In the genomic region with DNA sequence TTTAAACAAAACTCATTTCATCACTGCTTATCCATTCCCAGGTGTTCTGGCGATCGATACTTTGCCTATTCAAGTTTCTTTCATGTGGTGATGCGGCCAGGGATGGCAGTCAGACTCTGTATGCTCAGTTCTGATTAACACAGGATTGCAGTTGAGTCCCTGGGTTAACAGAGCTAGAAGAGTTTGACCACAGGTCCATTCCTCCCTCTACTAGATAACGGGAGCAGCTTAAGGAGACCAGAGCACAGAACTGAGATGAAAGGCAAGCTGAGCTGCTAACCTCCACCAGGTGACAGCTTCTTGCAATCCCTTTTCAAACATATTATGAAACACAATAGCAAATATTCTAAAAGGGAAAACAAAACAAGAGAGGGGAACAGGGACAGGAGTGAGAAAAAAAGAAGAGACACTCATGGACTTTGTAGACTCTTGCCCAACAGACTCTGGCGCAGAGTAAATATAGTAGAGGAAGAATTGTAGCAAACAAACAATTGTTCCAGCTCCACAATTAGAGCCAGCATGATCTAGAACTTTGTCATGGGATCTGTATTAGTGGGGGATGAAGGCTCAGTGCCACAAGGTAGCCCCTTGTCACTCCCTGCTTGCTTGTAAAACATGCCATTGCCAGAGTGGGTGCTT, we compare ENCODE assay signal across 24 mouse cellular contexts.
A peak's percentile ranks its signal among the peaks of the same experiment; 100 is the strongest.
DNase-seq lines count a peak whose midpoint lies in the region; ATAC-seq and TF ChIP-seq lines count a peak whose summit lies in the region.
"Had no signal": no experiment of that assay in that cellular context is flagged by ENCODE, and none has a peak within 500 bp of the region (broad histone marks: within the 10 kb centered on the region; RNA-seq: fewer than 3 reads in every experiment).

No protein-coding gene starts in this region.

- 0 out of 2 replicates have a peak overlapping the region, but pooled peaks have one; percentile 18 for H3K9ac ChIP-seq in forebrain, embryonic 13.5 days
- H3K9ac ChIP-seq in forebrain, embryonic 12.5 days: no peak overlapping the region
- no peak overlapping the region for H3K9ac ChIP-seq in limb, embryonic 11.5 days (ENCODE audit: low read length)
- H3K9ac ChIP-seq in forebrain, postnatal 0 days: peak overlapping the region; percentile 2; the same call in 1 of the 2 replicates
- no peak overlapping the region for H3K9ac ChIP-seq in liver, embryonic 16.5 days (ENCODE audit: low read depth, low read length)
- H3K9ac ChIP-seq: kidney, embryonic 15.5 days; midbrain, embryonic 13.5 days; stomach, embryonic 15.5 days had no signal

- H3K9me3 ChIP-seq in forebrain, embryonic 13.5 days (replicated peaks): no peaks in the 10 kb centered on the region
- no peaks in the 10 kb centered on the region for H3K9me3 ChIP-seq in forebrain, embryonic 12.5 days
- no peaks in the 10 kb centered on the region for H3K9me3 ChIP-seq in limb, embryonic 11.5 days (ENCODE audit: control insufficient read depth, low read length)
- H3K9me3 ChIP-seq in limb, embryonic 10.5 days (replicated peaks): no peaks in the 10 kb centered on the region
- no peaks in the 10 kb centered on the region for H3K9me3 ChIP-seq in forebrain, postnatal 0 days (ENCODE audit: low read length)
- H3K9me3 ChIP-seq in liver, embryonic 16.5 days (replicated peaks; ENCODE audit: control insufficient read depth, low read length): no peaks in the 10 kb centered on the region
- H3K9me3 ChIP-seq: kidney, embryonic 15.5 days; midbrain, embryonic 13.5 days; stomach, embryonic 15.5 days had no signal

- TF ChIP-seq CTCF in forebrain, postnatal 0 days (IDR thresholded peaks at IDR 0.05; ENCODE audit: low read depth): no peak

- no peaks in the 10 kb centered on the region for H3K27me3 ChIP-seq in forebrain, embryonic 13.5 days
- H3K27me3 ChIP-seq in forebrain, embryonic 12.5 days: no peaks in the 10 kb centered on the region
- no peaks in the 10 kb centered on the region for H3K27me3 ChIP-seq in limb, embryonic 11.5 days (ENCODE audit: control insufficient read depth, insufficient read depth, low read length)
- no peaks in the 10 kb centered on the region for H3K27me3 ChIP-seq in limb, embryonic 10.5 days (ENCODE audit: low read depth, poor library complexity, severe bottlenecking)
- H3K27me3 ChIP-seq in forebrain, postnatal 0 days (ENCODE audit: insufficient read depth, low read length): no peaks in the 10 kb centered on the region
- no peaks in the 10 kb centered on the region for H3K27me3 ChIP-seq in liver, embryonic 16.5 days (ENCODE audit: control insufficient read depth, insufficient read depth, low read depth, low read length)
- H3K27me3 ChIP-seq: midbrain, embryonic 13.5 days; stomach, embryonic 15.5 days had no signal

- ATAC-seq in forebrain, embryonic 13.5 days: no peak
- ATAC-seq in forebrain, embryonic 12.5 days (ENCODE audit: low FRiP score): no peak
- ATAC-seq in limb, embryonic 11.5 days (ENCODE audit: insufficient number of reproducible peaks, low FRiP score, low TSS enrichment, low read depth): no peak
- no peak for ATAC-seq in forebrain, postnatal 0 days
- ATAC-seq in liver, embryonic 16.5 days (ENCODE audit: low read depth): peak; percentile 78
- no peak for ATAC-seq in monocyte, adult 5-6 weeks (replicated peaks; ENCODE audit: insufficient number of reproducible peaks, low FRiP score, low TSS enrichment, poor library complexity, severe bottlenecking)
- ATAC-seq: hindbrain, embryonic 16.5 days; midbrain, embryonic 13.5 days had no signal

- peak overlapping the region; percentile 1; the same call in 1 of the 2 replicates for H3K4me3 ChIP-seq in forebrain, embryonic 13.5 days
- H3K4me3 ChIP-seq in forebrain, embryonic 12.5 days (replicated peaks): no peak overlapping the region
- no peak overlapping the region for H3K4me3 ChIP-seq in limb, embryonic 11.5 days (ENCODE audit: low read depth, low read length)
- no peak overlapping the region for H3K4me3 ChIP-seq in limb, embryonic 10.5 days
- peak overlapping the region; percentile 55 for H3K4me3 ChIP-seq in forebrain, postnatal 0 days (ENCODE audit: low read depth, low read length)
- no peak overlapping the region for H3K4me3 ChIP-seq in liver, embryonic 16.5 days (ENCODE audit: low read depth, low read length)
- H3K4me3 ChIP-seq: kidney, embryonic 15.5 days; midbrain, embryonic 13.5 days; stomach, embryonic 15.5 days had no signal

- peaks cover 68% of the 10 kb centered on the region for H3K4me1 ChIP-seq in forebrain, embryonic 13.5 days
- H3K4me1 ChIP-seq in forebrain, embryonic 12.5 days: peaks cover 54% of the 10 kb centered on the region
- H3K4me1 ChIP-seq in limb, embryonic 11.5 days (ENCODE audit: control insufficient read depth, insufficient read depth, low read length): peaks cover 13% of the 10 kb centered on the region
- peaks cover 42% of the 10 kb centered on the region for H3K4me1 ChIP-seq in limb, embryonic 10.5 days
- H3K4me1 ChIP-seq in forebrain, postnatal 0 days (ENCODE audit: insufficient read depth): peaks cover 20% of the 10 kb centered on the region
- H3K4me1 ChIP-seq in liver, embryonic 16.5 days (ENCODE audit: control insufficient read depth, low read depth, low read length): no peaks in the 10 kb centered on the region
- H3K4me1 ChIP-seq: kidney, embryonic 15.5 days; stomach, embryonic 15.5 days had no signal

- DNase-seq in limb, embryonic 11.5 days (ENCODE audit: low spot score): peak; percentile 19
- DNase-seq in limb, embryonic 10.5 days (ENCODE audit: low spot score): no peak
- DNase-seq in forebrain, postnatal 0 days: no peak
- DNase-seq in cerebellum, adult 11-12 months: no peak
- DNase-seq: adrenal gland, postnatal 10 days; cerebellum, adult 9-10 months; cerebellum, postnatal 36 days; kidney, adult 18-20 months; kidney, postnatal 25 days; left cerebral cortex, postnatal 4 days; lung, adult 2 months; lung, postnatal 10 days; retina, postnatal 1 day; right cerebral cortex, postnatal 14 days had no signal

- H3K36me3 ChIP-seq in forebrain, embryonic 13.5 days (ENCODE audit: poor library complexity, severe bottlenecking): no peaks in the 10 kb centered on the region
- H3K36me3 ChIP-seq in forebrain, embryonic 12.5 days (replicated peaks): no peaks in the 10 kb centered on the region
- no peaks in the 10 kb centered on the region for H3K36me3 ChIP-seq in limb, embryonic 11.5 days (ENCODE audit: control insufficient read depth, insufficient read depth, low read length)
- H3K36me3 ChIP-seq in limb, embryonic 10.5 days: no peaks in the 10 kb centered on the region
- H3K36me3 ChIP-seq in forebrain, postnatal 0 days (ENCODE audit: insufficient read depth): no peaks in the 10 kb centered on the region
- H3K36me3 ChIP-seq in liver, embryonic 16.5 days (ENCODE audit: control insufficient read depth, insufficient read depth): no peaks in the 10 kb centered on the region
- H3K36me3 ChIP-seq: G1E; kidney, embryonic 15.5 days; midbrain, embryonic 13.5 days; stomach, embryonic 15.5 days had no signal

- peak overlapping the region; percentile 31 for H3K4me2 ChIP-seq in forebrain, embryonic 13.5 days
- H3K4me2 ChIP-seq in forebrain, embryonic 12.5 days: no peak overlapping the region
- H3K4me2 ChIP-seq in limb, embryonic 11.5 days (ENCODE audit: low read depth, severe bottlenecking): no peak overlapping the region
- peak overlapping the region; percentile 27 for H3K4me2 ChIP-seq in forebrain, postnatal 0 days (ENCODE audit: low read depth)
- H3K4me2 ChIP-seq in liver, embryonic 16.5 days (ENCODE audit: low read depth, low read length): no peak overlapping the region
- H3K4me2 ChIP-seq: kidney, embryonic 15.5 days; midbrain, embryonic 13.5 days; stomach, embryonic 15.5 days had no signal

- 78% methylated on average over 5 of the region's 5 CpGs for WGBS in forebrain, embryonic 13.5 days
- WGBS in forebrain, embryonic 12.5 days: 80% methylated on average over 5 of the region's 5 CpGs
- 78% methylated on average over 5 of the region's 5 CpGs for WGBS in limb, embryonic 11.5 days
- 87% methylated on average over 5 of the region's 5 CpGs for WGBS in limb, embryonic 10.5 days
- 71% methylated on average over 5 of the region's 5 CpGs for WGBS in forebrain, postnatal 0 days
- 55% methylated on average over 5 of the region's 5 CpGs for WGBS in liver, embryonic 16.5 days (ENCODE audit: insufficient replicate concordance)

- H3K27ac ChIP-seq in forebrain, embryonic 13.5 days: no peak overlapping the region
- no peak overlapping the region for H3K27ac ChIP-seq in forebrain, embryonic 12.5 days
- no peak overlapping the region for H3K27ac ChIP-seq in limb, embryonic 11.5 days (replicated peaks; ENCODE audit: low read depth, low read length)
- no peak overlapping the region for H3K27ac ChIP-seq in limb, embryonic 10.5 days
- no peak overlapping the region for H3K27ac ChIP-seq in forebrain, postnatal 0 days (ENCODE audit: low read depth, low read length)
- peak overlapping the region; percentile 55 for H3K27ac ChIP-seq in liver, embryonic 16.5 days (ENCODE audit: low read length)
- H3K27ac ChIP-seq: kidney, embryonic 15.5 days; macrophage; midbrain, embryonic 13.5 days; stomach, embryonic 15.5 days had no signal

Comparison
In these comparisons a context has a peak if more than half of its experiments do, and no peak if none do; other contexts are left out.
1. H3K4me2 ChIP-seq: peak in forebrain, embryonic 13.5 days (single experiment) and forebrain, postnatal 0 days (single experiment); none in forebrain, embryonic 12.5 days (single experiment), limb, embryonic 11.5 days (single experiment) and liver, embryonic 16.5 days (single experiment).
2. H3K4me3 ChIP-seq: peak in forebrain, embryonic 13.5 days (single experiment) and forebrain, postnatal 0 days (single experiment); none in forebrain, embryonic 12.5 days (single experiment), limb, embryonic 11.5 days (single experiment), limb, embryonic 10.5 days (single experiment) and liver, embryonic 16.5 days (single experiment).
3. H3K9ac ChIP-seq: peak in forebrain, embryonic 13.5 days (single experiment) and forebrain, postnatal 0 days (single experiment); none in forebrain, embryonic 12.5 days (single experiment), limb, embryonic 11.5 days (single experiment) and liver, embryonic 16.5 days (single experiment).